Mouse (Mus musculus): ENCODE measurements around the gene Acvr1b. TPM values are rescaled to one million over a fixed set of nuclear protein-coding genes. Genes with fewer than 3 reads are reported as not detected.
A peak's percentile ranks its signal among the peaks of the same experiment; 100 is the strongest.

Gene Acvr1b
- total and polyA plus RNA-seq, 3 experiments, result under 0.01 TPM; not detected in 2

GRCm38 (mm10) chr15:101138675-101139074 lies 35.2 kb upstream of the Acvr1b start:
- H3K4me3 ChIP-seq (ENCODE audit: low read depth, low read length), result no peak overlapping the region
- no peaks in the 10 kb centered on the region; the same call in 1 of the 2 replicates for H3K27me3 ChIP-seq (ENCODE audit: insufficient read depth, low read length)
- peaks cover 69% of the 10 kb centered on the region for H3K9me3 ChIP-seq (replicated peaks)
- H3K4me1 ChIP-seq (ENCODE audit: insufficient read depth, low read depth, low read length), result no peaks in the 10 kb centered on the region
- no peak for TF ChIP-seq GATA1 (IDR thresholded peaks at IDR 0.05; ENCODE audit: borderline replicate concordance, low read length)
- H3K36me3 ChIP-seq (replicated peaks), result no peaks in the 10 kb centered on the region
- ATAC-seq (ENCODE audit: extremely low read depth, insufficient number of reproducible peaks, low FRiP score, poor library complexity, severe bottlenecking), result no peak
- DNase-seq (ENCODE audit: low spot score), result no peak

- Histone ChIP-seq H3K4me3 (ENCODE audit: low read depth, low read length) (no peak overlapping the region), H3K4me1 (ENCODE audit: insufficient read depth, low read depth, low read length) (no peaks in the 10 kb centered on the region), H3K36me3 (replicated peaks) (no peaks in the 10 kb centered on the region), H3K27me3 (ENCODE audit: insufficient read depth, low read length) (no peaks in the 10 kb centered on the region; the same call in 1 of the 2 replicates), H3K9me3 (replicated peaks) (peaks cover 70% of the 10 kb centered on the region)
- DNase-seq (ENCODE audit: low spot score) (no peak), ATAC-seq (ENCODE audit: extremely low read depth, insufficient number of reproducible peaks, low FRiP score, poor library complexity, severe bottlenecking) (peak; percentile 34; the same call in 1 of the 2 replicates)
- TF ChIP-seq CTCF (IDR thresholded peaks at IDR 0.05; ENCODE audit: low read depth, low read length) (no peak), GATA1 (IDR thresholded peaks at IDR 0.05; ENCODE audit: borderline replicate concordance, low read length) (no peak), TAL1 (conservative IDR thresholded peaks at IDR 0.05; ENCODE audit: low read depth, low read length) (no peak), POLR2AphosphoS5 (IDR thresholded peaks at IDR 0.05; ENCODE audit: insufficient replicate concordance, low read depth, low read length) (no peak), GATA2 (IDR thresholded peaks at IDR 0.05; ENCODE audit: borderline replicate concordance, low read depth, low read length) (no peak)
Measured at GRCm38 (mm10) chr15:101139885-101140284, 34.0 kb upstream of the Acvr1b start.

GRCm38 (mm10) chr15:101140587-101140986 lies 33.3 kb upstream of the Acvr1b start:
- ATAC-seq (ENCODE audit: extremely low read depth, insufficient number of reproducible peaks, low FRiP score, poor library complexity, severe bottlenecking) (no peak), DNase-seq (ENCODE audit: low spot score) (no peak)
- no peaks in the 10 kb centered on the region; the same call in 1 of the 2 replicates for H3K27me3 ChIP-seq (ENCODE audit: insufficient read depth, low read length)
- H3K4me3 ChIP-seq (ENCODE audit: low read depth, low read length), result no peak overlapping the region
- H3K9me3 ChIP-seq (replicated peaks), result peaks cover 70% of the 10 kb centered on the region
- no peaks in the 10 kb centered on the region for H3K4me1 ChIP-seq (ENCODE audit: insufficient read depth, low read depth, low read length)
- TF ChIP-seq TAL1 (conservative IDR thresholded peaks at IDR 0.05; ENCODE audit: low read depth, low read length) (no peak), POLR2AphosphoS5 (IDR thresholded peaks at IDR 0.05; ENCODE audit: insufficient replicate concordance, low read depth, low read length) (no peak), GATA2 (IDR thresholded peaks at IDR 0.05; ENCODE audit: borderline replicate concordance, low read depth, low read length) (no peak), GATA1 (IDR thresholded peaks at IDR 0.05; ENCODE audit: borderline replicate concordance, low read length) (no peak), CTCF (IDR thresholded peaks at IDR 0.05; ENCODE audit: low read depth, low read length) (no peak)
- H3K36me3 ChIP-seq (replicated peaks), result no peaks in the 10 kb centered on the region

- DNase-seq (ENCODE audit: low spot score) (no peak), ATAC-seq (ENCODE audit: extremely low read depth, insufficient number of reproducible peaks, low FRiP score, poor library complexity, severe bottlenecking) (no peak)
- Histone ChIP-seq H3K36me3 (replicated peaks) (no peaks in the 10 kb centered on the region), H3K4me3 (ENCODE audit: low read depth, low read length) (no peak overlapping the region), H3K9me3 (replicated peaks) (peaks cover 68% of the 10 kb centered on the region), H3K4me1 (ENCODE audit: insufficient read depth, low read depth, low read length) (no peaks in the 10 kb centered on the region), H3K27me3 (ENCODE audit: insufficient read depth, low read length) (no peaks in the 10 kb centered on the region)
- TF ChIP-seq TAL1 (conservative IDR thresholded peaks at IDR 0.05; ENCODE audit: low read depth, low read length) (no peak), POLR2AphosphoS5 (IDR thresholded peaks at IDR 0.05; ENCODE audit: insufficient replicate concordance, low read depth, low read length) (no peak), GATA2 (IDR thresholded peaks at IDR 0.05; ENCODE audit: borderline replicate concordance, low read depth, low read length) (no peak), CTCF (IDR thresholded peaks at IDR 0.05; ENCODE audit: low read depth, low read length) (no peak), GATA1 (IDR thresholded peaks at IDR 0.05; ENCODE audit: borderline replicate concordance, low read length) (no peak)
Measured at GRCm38 (mm10) chr15:101141061-101141541, 32.8 kb upstream of the Acvr1b start.

- Histone ChIP-seq H3K36me3 (replicated peaks) (no peaks in the 10 kb centered on the region), H3K9me3 (replicated peaks) (peaks cover 73% of the 10 kb centered on the region), H3K4me1 (ENCODE audit: insufficient read depth, low read depth, low read length) (no peaks in the 10 kb centered on the region), H3K27me3 (ENCODE audit: insufficient read depth, low read length) (no peaks in the 10 kb centered on the region), H3K4me3 (ENCODE audit: low read depth, low read length) (no peak overlapping the region)
- TF ChIP-seq TAL1 (conservative IDR thresholded peaks at IDR 0.05; ENCODE audit: low read depth, low read length) (no peak), GATA1 (IDR thresholded peaks at IDR 0.05; ENCODE audit: borderline replicate concordance, low read length) (no peak), POLR2AphosphoS5 (IDR thresholded peaks at IDR 0.05; ENCODE audit: insufficient replicate concordance, low read depth, low read length) (no peak), GATA2 (IDR thresholded peaks at IDR 0.05; ENCODE audit: borderline replicate concordance, low read depth, low read length) (no peak)
- ATAC-seq (ENCODE audit: extremely low read depth, insufficient number of reproducible peaks, low FRiP score, poor library complexity, severe bottlenecking), result no peak
- DNase-seq (ENCODE audit: low spot score), result no peak
Measured at GRCm38 (mm10) chr15:101142672-101143071, 31.2 kb upstream of the Acvr1b start.

GRCm38 (mm10) chr15:101143494-101143893 lies 30.4 kb upstream of the Acvr1b start:
- no peaks in the 10 kb centered on the region for H3K27me3 ChIP-seq (ENCODE audit: insufficient read depth, low read length)
- no peaks in the 10 kb centered on the region for H3K36me3 ChIP-seq (replicated peaks)
- no peak overlapping the region for H3K4me3 ChIP-seq (ENCODE audit: low read depth, low read length)
- ATAC-seq (ENCODE audit: extremely low read depth, insufficient number of reproducible peaks, low FRiP score, poor library complexity, severe bottlenecking), result no peak
- TF ChIP-seq TAL1 (conservative IDR thresholded peaks at IDR 0.05; ENCODE audit: low read depth, low read length), result no peak
- no peak for TF ChIP-seq CTCF (IDR thresholded peaks at IDR 0.05; ENCODE audit: low read depth, low read length)
- no peak for TF ChIP-seq POLR2AphosphoS5 (IDR thresholded peaks at IDR 0.05; ENCODE audit: insufficient replicate concordance, low read depth, low read length)
- TF ChIP-seq GATA2 (IDR thresholded peaks at IDR 0.05; ENCODE audit: borderline replicate concordance, low read depth, low read length), result no peak
- no peak for TF ChIP-seq GATA1 (IDR thresholded peaks at IDR 0.05; ENCODE audit: borderline replicate concordance, low read length)
- peaks cover 77% of the 10 kb centered on the region for H3K9me3 ChIP-seq (replicated peaks)
- no peak for DNase-seq (ENCODE audit: low spot score)
- H3K4me1 ChIP-seq (ENCODE audit: insufficient read depth, low read depth, low read length), result no peaks in the 10 kb centered on the region
